Mouse (Mus musculus) liver, embryonic 14.5 days (tissue): Measurements from ENCODE around the gene Kalrn. TPM values are rescaled to one million over a fixed set of nuclear protein-coding genes. Genes with fewer than 3 reads are reported as not detected.

Source experiments
- ATAC-seq: fragments of 200-750 bp; cut with Nextera tagmentation; 2 replicates; pipeline ENCODE4 v1.8.0; 2017; ENCODE audit warnings: moderate number of reproducible peaks, mild to moderate bottlenecking, moderate library complexity; ENCODE audit not compliant: insufficient read depth
- DNase-seq, 3 experiments: peaks; one replicate each; pipeline ENCODE4 v3.0.0-alpha.2; 2012 to 2013; ENCODE audit warnings: low read depth in 3 of 3, low spot score in 3 of 3
- H3K27ac ChIP-seq: fragments of 300-500 bp; sonication (generic); 2 replicates; pipeline ENCODE4 v1.5.1; 2014; ENCODE audit warnings: moderate library complexity, mild to moderate bottlenecking, control low read depth, inconsistent platforms
- H3K27me3 ChIP-seq: fragments of 300-500 bp; sonication (generic); 2 replicates; pipeline ENCODE4 v1.6.1; 2014; ENCODE audit warnings: mild to moderate bottlenecking, low read length, moderate library complexity; ENCODE audit not compliant: control insufficient read depth, insufficient read depth
- H3K36me3 ChIP-seq: fragments of 300-500 bp; sonication (generic); replicated peaks from 2 replicates; pipeline ENCODE4 v1.6.1; 2014; ENCODE audit warnings: low read depth; ENCODE audit not compliant: control insufficient read depth, insufficient read depth
- H3K4me1 ChIP-seq, 2 experiments: fragments of 200-500 bp in 1 of 2; fragments of 300-500 bp in 1 of 2; sonication (generic) in 1 of 2; replicated peaks; 2 replicates each; pipeline ENCODE4 v1.6.1; 2012 to 2014; ENCODE audit warnings: antibody characterized with exemption in 1 of 2, inconsistent platforms in 1 of 2, low read length in 1 of 2; ENCODE audit not compliant: control insufficient read depth in 2 of 2, insufficient read depth in 2 of 2
- H3K4me2 ChIP-seq: fragments of 300-500 bp; sonication (generic); 2 replicates; pipeline ENCODE4 v1.6.1; 2014; ENCODE audit warnings: low read depth, mild to moderate bottlenecking, control low read depth, moderate library complexity
- H3K4me3 ChIP-seq, 2 experiments: fragments of 200-500 bp in 1 of 2; fragments of 300-500 bp in 1 of 2; sonication (generic) in 1 of 2; 2 replicates each; pipeline ENCODE4 v1.5.1; 2012 to 2014; ENCODE audit warnings: low read depth in 2 of 2, low read length in 2 of 2, mild to moderate bottlenecking in 2 of 2, control low read depth in 1 of 2, inconsistent platforms in 1 of 2, moderate library complexity in 1 of 2; ENCODE audit not compliant: insufficient read depth in 1 of 2
- H3K9ac ChIP-seq: fragments of 300-500 bp; sonication (generic); replicated peaks from 2 replicates; pipeline ENCODE4 v1.6.1; 2014; ENCODE audit warnings: mild to moderate bottlenecking, control low read depth, moderate library complexity
- H3K9me3 ChIP-seq: fragments of 300-500 bp; sonication (generic); 2 replicates; pipeline ENCODE4 v1.6.1; 2016; ENCODE audit warnings: low read length, mixed read lengths; ENCODE audit not compliant: control insufficient read depth
- CTCF ChIP-seq: IDR thresholded peaks from 2 replicates; pipeline ENCODE4 v1.5.1; 2016; ENCODE audit warnings: antibody characterized with exemption, low read depth, control low read depth
- EP300 ChIP-seq: IDR thresholded peaks from 2 replicates; pipeline ENCODE4 v1.6.1; 2016; ENCODE audit warnings: antibody characterized with exemption, low read depth
- WGBS: fragments of 180-500 bp; shearing (Covaris S2); extraction: QIAGEN DNeasy Blood & Tissue Kit; methylation state at CpG from one replicate; pipeline ENCODE4 v1.1.7; 2014; ENCODE audit not compliant: insufficient replicate concordance; 5-methylcytosine and 5-hydroxymethylcytosine counted together
- polyA plus RNA-seq, 2 experiments: library from polyadenylated mRNA; depleted of rRNA in 1 of 2; stranded (reverse) in 1 of 2; unstranded in 1 of 2; fragments of >200 nt; fragmentation: Nextera tagmentation in 1 of 2; extraction: Ambion mirVana in 1 of 2; gene quantifications; 2 replicates each; pipeline versions ENCODE4 v1.2.1 to v1.2.3; 2012 to 2014

Gene Kalrn
- polyA plus RNA-seq, 2 experiments: 7.2 to 8.5 TPM

GRCm38 (mm10) chr16:34351575-34352150 lies 221.7 kb downstream of the Kalrn start:
- H3K27ac ChIP-seq: no peak overlapping the region
- WGBS: 64% methylated on average over 7 of the region's 7 CpGs
- ATAC-seq: no peak
- no peak overlapping the region for H3K9ac ChIP-seq
- TF ChIP-seq CTCF (no peak), EP300 (no peak)
- H3K27me3 ChIP-seq: no peaks in the 10 kb centered on the region
- H3K9me3 ChIP-seq: no peaks in the 10 kb centered on the region
- H3K4me1 ChIP-seq: peaks cover 0 to 6% of the 10 kb centered on the region in 2 experiments; a peak in 2 of 4 replicates
- H3K4me3 ChIP-seq: no peak overlapping the region
- H3K4me2 ChIP-seq: no peak overlapping the region
- no peak for DNase-seq
- H3K36me3 ChIP-seq: no peaks in the 10 kb centered on the region

GRCm38 (mm10) chr16:34347574-34347973 lies 225.8 kb downstream of the Kalrn start:
- H3K4me1 ChIP-seq: no peaks in the 10 kb centered on the region

GRCm38 (mm10) chr16:34344895-34345876 lies 228.1 kb downstream of the Kalrn start:
- Histone ChIP-seq H3K27me3 (no peaks in the 10 kb centered on the region), H3K4me2 (no peak overlapping the region), H3K4me3 (no peak overlapping the region), H3K36me3 (no peaks in the 10 kb centered on the region), H3K9me3 (no peaks in the 10 kb centered on the region), H3K4me1 (no peaks in the 10 kb centered on the region), H3K9ac (no peak overlapping the region), H3K27ac (no peak overlapping the region)
- no peak for ATAC-seq
- 54% methylated on average over 8 of the region's 8 CpGs for WGBS
- DNase-seq: no peak
- no peak for TF ChIP-seq CTCF
- TF ChIP-seq EP300: no peak

More at GRCm38 (mm10) chr16:34347574-34347973, 225.8 kb downstream of the Kalrn start:
- ATAC-seq (no peak), DNase-seq (no peak)
- H3K4me3 ChIP-seq: no peak overlapping the region
- no peak overlapping the region for H3K27ac ChIP-seq
- TF ChIP-seq CTCF (no peak), EP300 (no peak)
- H3K9ac ChIP-seq: no peak overlapping the region
- WGBS: 59% methylated on average over 10 of the region's 10 CpGs
- H3K36me3 ChIP-seq: no peaks in the 10 kb centered on the region
- no peaks in the 10 kb centered on the region for H3K27me3 ChIP-seq
- H3K9me3 ChIP-seq: no peaks in the 10 kb centered on the region
- H3K4me2 ChIP-seq: no peak overlapping the region

GRCm38 (mm10) chr16:34343968-34344367 lies 229.4 kb downstream of the Kalrn start:
- no peak overlapping the region for H3K27ac ChIP-seq
- H3K36me3 ChIP-seq: no peaks in the 10 kb centered on the region
- peak; percentile 52 for TF ChIP-seq CTCF
- TF ChIP-seq EP300: no peak
- DNase-seq: no peak
- H3K27me3 ChIP-seq: no peaks in the 10 kb centered on the region
- no peak overlapping the region for H3K9ac ChIP-seq
- WGBS: 50% methylated on average over 1 of the region's 1 CpGs
- no peak overlapping the region for H3K4me3 ChIP-seq
- no peaks in the 10 kb centered on the region for H3K4me1 ChIP-seq
- H3K9me3 ChIP-seq: no peaks in the 10 kb centered on the region
- no peak for ATAC-seq
- H3K4me2 ChIP-seq: no peak overlapping the region

- no peak overlapping the region for H3K4me2 ChIP-seq
- ATAC-seq: no peak
- WGBS: 56% methylated on average over 4 of the region's 4 CpGs
- H3K27ac ChIP-seq: no peak overlapping the region
- no peak overlapping the region for H3K9ac ChIP-seq
- H3K9me3 ChIP-seq: no peaks in the 10 kb centered on the region
- no peaks in the 10 kb centered on the region for H3K36me3 ChIP-seq
- H3K4me1 ChIP-seq: no peaks in the 10 kb centered on the region
- no peak for DNase-seq
- H3K27me3 ChIP-seq: no peaks in the 10 kb centered on the region
- H3K4me3 ChIP-seq: no peak overlapping the region
- no peak for TF ChIP-seq EP300
These were observed 230.2 kb downstream of the Kalrn start for GRCm38 (mm10) chr16:34343161-34343560.
